Mouse (Mus musculus) liver, postnatal 0 days (tissue): ENCODE results near the gene Ppfia2.

ENCODE experiments used
- CTCF ChIP-seq: sonication (generic); IDR thresholded peaks from 2 replicates; pipeline ENCODE4 v1.5.1; 2016; ENCODE audit warnings: antibody characterized with exemption, low read depth
- EP300 ChIP-seq: IDR thresholded peaks from 2 replicates; pipeline ENCODE4 v1.6.1; 2016; ENCODE audit warnings: antibody characterized with exemption, low read depth, mild to moderate bottlenecking

DNA sequence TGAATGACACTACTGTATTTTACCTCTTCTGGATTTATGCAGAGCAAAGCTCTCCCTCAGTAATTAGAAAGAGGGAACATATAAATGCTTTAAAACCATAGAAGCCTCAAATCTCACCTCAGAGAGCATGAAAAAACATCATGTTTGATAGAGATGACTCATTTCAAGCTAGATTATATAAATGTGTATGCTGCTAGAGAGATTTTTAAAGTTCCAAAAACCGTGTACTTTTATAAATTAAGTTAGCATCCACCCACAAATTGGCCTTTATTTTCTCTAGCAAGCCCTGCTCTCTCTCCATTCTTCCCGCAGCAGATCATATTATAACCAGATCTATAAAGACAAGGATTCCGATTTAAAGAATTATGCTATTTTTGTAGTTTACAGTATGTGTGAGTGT is 488.9 kb downstream of the Ppfia2 start:
- no peak for TF ChIP-seq CTCF
- no peak for TF ChIP-seq EP300
